Mouse (Mus musculus) urinary bladder, postnatal 25 days (tissue): ENCODE data around the gene Phc2.

Experiments used
- DNase-seq: peaks from one replicate; pipeline ENCODE4 v3.0.0; 2022; ENCODE audit warnings: low spot score

Gene Phc2

GRCm38 (mm10) chr4:128692149-128692925 is 37.8 kb downstream of the Phc2 start:
- no peak for DNase-seq

GRCm38 (mm10) chr4:128693207-128693606 is 38.7 kb downstream of the Phc2 start:
- DNase-seq = no peak

- no peak for DNase-seq
Observed at GRCm38 (mm10) chr4:128694315-128694714, 39.8 kb downstream of the Phc2 start.

- DNase-seq = no peak
Observed at GRCm38 (mm10) chr4:128695149-128695548, 40.6 kb downstream of the Phc2 start.

- no peak for DNase-seq
Observed at GRCm38 (mm10) chr4:128698011-128698861, 43.7 kb downstream of the Phc2 start.

- no peak for DNase-seq
Observed at GRCm38 (mm10) chr4:128699916-128700315, 45.4 kb downstream of the Phc2 start.

- DNase-seq = no peak
Observed at GRCm38 (mm10) chr4:128700543-128700942, 46.0 kb downstream of the Phc2 start.

- DNase-seq = no peak
Observed at GRCm38 (mm10) chr4:128705138-128705720, 50.7 kb downstream of the Phc2 start.

GRCm38 (mm10) chr4:128706626-128707025 is 52.1 kb downstream of the Phc2 start:
- DNase-seq = no peak

- DNase-seq = no peak
Observed at GRCm38 (mm10) chr4:128707384-128707783, 52.9 kb downstream of the Phc2 start.

- no peak for DNase-seq
Observed at GRCm38 (mm10) chr4:128709061-128709780, 54.7 kb downstream of the Phc2 start.

- DNase-seq = no peak
Observed at GRCm38 (mm10) chr4:128709781-128710166, 55.3 kb downstream of the Phc2 start.

GRCm38 (mm10) chr4:128710286-128710685 is 55.8 kb downstream of the Phc2 start:
- no peak for DNase-seq

- DNase-seq = no peak
Observed at GRCm38 (mm10) chr4:128710800-128711199, 56.3 kb downstream of the Phc2 start.

- peak; percentile 91 for DNase-seq
Observed at GRCm38 (mm10) chr4:128711455-128712135, 57.1 kb downstream of the Phc2 start.

GRCm38 (mm10) chr4:128712136-128712655 is 57.7 kb downstream of the Phc2 start:
- DNase-seq = no peak

GRCm38 (mm10) chr4:128712941-128713340 is 58.4 kb downstream of the Phc2 start:
- no peak for DNase-seq

GRCm38 (mm10) chr4:128715241-128716204 is 61.0 kb downstream of the Phc2 start:
- DNase-seq = no peak

- DNase-seq = no peak
Observed at GRCm38 (mm10) chr4:128716279-128716678, 61.8 kb downstream of the Phc2 start.

GRCm38 (mm10) chr4:128716731-128717130 is 62.2 kb downstream of the Phc2 start:
- DNase-seq = no peak
